Mouse (Mus musculus) heart, postnatal 0 days (tissue): Measurements from ENCODE around the gene Atxn7l2.

Source experiments
- CTCF ChIP-seq: IDR thresholded peaks from 2 replicates; pipeline ENCODE4 v1.5.1; 2016; ENCODE audit warnings: antibody characterized with exemption, control low read depth, low read depth
- EP300 ChIP-seq: IDR thresholded peaks from 2 replicates; pipeline ENCODE4 v1.6.1; 2016; ENCODE audit warnings: antibody characterized with exemption, low read depth

GRCm38 (mm10) chr3:108152290-108152689 is 58.4 kb downstream of the Atxn7l2 start:
- no peak for TF ChIP-seq EP300
- no peak for TF ChIP-seq CTCF
